9 mouse cellular contexts compared by ENCODE assay signal in genomic region chr9:53974328-53975121, GRCm38 (mm10). TPM values are rescaled to one million over a fixed set of nuclear protein-coding genes. Genes with fewer than 3 reads are reported as not detected.
A peak's percentile ranks its signal among the peaks of the same experiment; 100 is the strongest.
DNase-seq lines count a peak whose midpoint lies in the region; ATAC-seq and TF ChIP-seq lines count a peak whose summit lies in the region.
"Had no signal": no experiment of that assay in that cellular context is flagged by ENCODE, and none has a peak within 500 bp of the region (broad histone marks: within the 10 kb centered on the region; RNA-seq: fewer than 3 reads in every experiment).

No protein-coding gene starts in this region.

- under 1% methylated on average over 42 of the region's 42 CpGs for WGBS in kidney, embryonic 16.5 days
- under 1% methylated on average over 42 of the region's 42 CpGs for WGBS in forebrain, embryonic 10.5 days
- 1% methylated on average over 42 of the region's 42 CpGs for WGBS in neural tube, embryonic 12.5 days

- peak; percentile 65; the same call in 1 of the 2 replicates for ATAC-seq in kidney, embryonic 16.5 days (ENCODE audit: low FRiP score, low TSS enrichment)
- peak; percentile 86 for ATAC-seq in neural tube, embryonic 12.5 days (ENCODE audit: low FRiP score, low read depth)

- peak overlapping the region; percentile 48; the same call in 1 of the 2 replicates for H3K9ac ChIP-seq in kidney, embryonic 16.5 days (replicated peaks; ENCODE audit: low read length)
- peak overlapping the region; percentile 69 for H3K9ac ChIP-seq in neural tube, embryonic 12.5 days

- H3K36me3 ChIP-seq in kidney, embryonic 16.5 days (ENCODE audit: insufficient read depth, low read length): no peaks in the 10 kb centered on the region
- no peaks in the 10 kb centered on the region for H3K36me3 ChIP-seq in forebrain, embryonic 10.5 days (replicated peaks)
- no peaks in the 10 kb centered on the region for H3K36me3 ChIP-seq in neural tube, embryonic 12.5 days

- H3K4me3 ChIP-seq in kidney, embryonic 16.5 days (ENCODE audit: low read length): peak overlapping the region; percentile 59
- H3K4me3 ChIP-seq in forebrain, embryonic 10.5 days: peak overlapping the region; percentile 78
- peak overlapping the region; percentile 57 for H3K4me3 ChIP-seq in neural tube, embryonic 12.5 days

- peaks cover 32% of the 10 kb centered on the region for H3K27me3 ChIP-seq in kidney, embryonic 16.5 days (ENCODE audit: insufficient read depth, low read length)
- H3K27me3 ChIP-seq in forebrain, embryonic 10.5 days (ENCODE audit: poor library complexity, severe bottlenecking): peaks cover 45% of the 10 kb centered on the region
- no peaks in the 10 kb centered on the region for H3K27me3 ChIP-seq in neural tube, embryonic 12.5 days (replicated peaks)

- TF ChIP-seq POLR2A in brain, embryonic 14.5 days (IDR thresholded peaks at IDR 0.05; ENCODE audit: borderline replicate concordance, extremely low read depth, insufficient read depth, insufficient read length, poor library complexity, severe bottlenecking): no peak

- DNase-seq in kidney, adult 9 months: no peak
- peak; percentile 68 for DNase-seq in brain, embryonic 14.5 days (ENCODE audit: low read depth)
- peak; percentile 60 for DNase-seq in forebrain, embryonic 10.5 days (ENCODE audit: extremely low spot score, low spot score)
- DNase-seq in layer of hippocampus, postnatal 14 days (ENCODE audit: low spot score in 2 of 2): peak; percentile 24 to 35
- no peak for DNase-seq in ovary, adult 18-20 months (ENCODE audit: low spot score)
- DNase-seq in spleen, postnatal 4 days (ENCODE audit: low spot score in 2 of 2): no peak

- peak overlapping the region; percentile 82 for H3K4me2 ChIP-seq in kidney, embryonic 16.5 days (replicated peaks; ENCODE audit: low read depth, low read length)
- H3K4me2 ChIP-seq in neural tube, embryonic 12.5 days (replicated peaks): peak overlapping the region; percentile 82

- TF ChIP-seq CTCF in brain, embryonic 14.5 days (IDR thresholded peaks at IDR 0.05; ENCODE audit: borderline replicate concordance, extremely low read depth, insufficient read depth, insufficient read length): no peak

- H3K4me1 ChIP-seq in kidney, embryonic 16.5 days (ENCODE audit: insufficient read depth, low read length): 0 out of 2 replicates have a peak, but pooled peaks cover 6% of the 10 kb centered on the region
- peaks cover 19% of the 10 kb centered on the region for H3K4me1 ChIP-seq in forebrain, embryonic 10.5 days
- H3K4me1 ChIP-seq in neural tube, embryonic 12.5 days: peaks cover 3% of the 10 kb centered on the region; the same call in 1 of the 2 replicates

- no peak overlapping the region for H3K27ac ChIP-seq in kidney, embryonic 16.5 days (ENCODE audit: low read length)
- H3K27ac ChIP-seq in forebrain, embryonic 10.5 days: peak overlapping the region; percentile 76
- H3K27ac ChIP-seq in neural tube, embryonic 12.5 days: peak overlapping the region; percentile 64; the same call in 1 of the 2 replicates
- H3K27ac ChIP-seq: macrophage had no signal

- no peaks in the 10 kb centered on the region for H3K9me3 ChIP-seq in kidney, embryonic 16.5 days (ENCODE audit: low read length)
- H3K9me3 ChIP-seq in forebrain, embryonic 10.5 days: no peaks in the 10 kb centered on the region
- no peaks in the 10 kb centered on the region for H3K9me3 ChIP-seq in neural tube, embryonic 12.5 days

RNA-seq across cellular contexts. Expression of gene Elmod1, which starts 0.6 kb away (rescaled TPM):
- polyA plus RNA-seq in kidney, embryonic 16.5 days (2015; fragmentation: Nextera tagmentation; extraction: Ambion mirVana): 0.41 and 0.55 TPM in 2 replicates
- polyA plus RNA-seq in brain, embryonic 14.5 days (2012; rRNA removed): 55.4 and 55.5 TPM in 2 replicates
- 0.21 and 0.36 TPM in 2 replicates for polyA plus RNA-seq in forebrain, embryonic 10.5 days (2016; fragmentation: Nextera tagmentation; extraction: Ambion mirVana)
- total RNA-seq in layer of hippocampus, postnatal 14 days (2021): 100 to 1,000 TPM; 203 to 208 TPM
- 10.9 and 15.0 TPM in 2 replicates for polyA plus RNA-seq in neural tube, embryonic 12.5 days (2016; fragmentation: Nextera tagmentation; extraction: Ambion mirVana)
- polyA plus RNA-seq: macrophage had no signal

Comparison
In these comparisons a context has a peak if more than half of its experiments do, and no peak if none do; other contexts are left out.
1. DNase-seq: peak in brain, embryonic 14.5 days (single experiment), forebrain, embryonic 10.5 days (single experiment) and layer of hippocampus, postnatal 14 days (2 of 2); none in kidney, adult 9 months (single experiment), ovary, adult 18-20 months (single experiment) and spleen, postnatal 4 days (0 of 2).
2. Peak in every context shown above with its lines, with median percentiles within 50 percentile points of each other: H3K4me3 ChIP-seq.